Mouse (Mus musculus): ENCODE data around the gene Vwa3b. TPM values are rescaled to one million over a fixed set of nuclear protein-coding genes. Genes with fewer than 3 reads are reported as not detected.

Gene Vwa3b
- polyA plus RNA-seq, 1 experiment from 2014 or later = 0.40 TPM

GRCm38 (mm10) chr1:37077955-37078549, 51.7 kb downstream of the Vwa3b start:
- no peaks in the 10 kb centered on the region for H3K9me3 ChIP-seq
- H3K27me3 ChIP-seq = no peaks in the 10 kb centered on the region
- H3K9ac ChIP-seq = no peak overlapping the region
- WGBS = 64% methylated on average over 14 of the region's 14 CpGs
- H3K4me1 ChIP-seq = no peaks in the 10 kb centered on the region
- no peak overlapping the region for H3K27ac ChIP-seq
- ATAC-seq (ENCODE audit: borderline replicate concordance, extremely low read depth, low FRiP score, low TSS enrichment) = no peak
- no peak overlapping the region for H3K4me2 ChIP-seq
- H3K36me3 ChIP-seq = no peaks in the 10 kb centered on the region
- no peak overlapping the region for H3K4me3 ChIP-seq

DNA sequence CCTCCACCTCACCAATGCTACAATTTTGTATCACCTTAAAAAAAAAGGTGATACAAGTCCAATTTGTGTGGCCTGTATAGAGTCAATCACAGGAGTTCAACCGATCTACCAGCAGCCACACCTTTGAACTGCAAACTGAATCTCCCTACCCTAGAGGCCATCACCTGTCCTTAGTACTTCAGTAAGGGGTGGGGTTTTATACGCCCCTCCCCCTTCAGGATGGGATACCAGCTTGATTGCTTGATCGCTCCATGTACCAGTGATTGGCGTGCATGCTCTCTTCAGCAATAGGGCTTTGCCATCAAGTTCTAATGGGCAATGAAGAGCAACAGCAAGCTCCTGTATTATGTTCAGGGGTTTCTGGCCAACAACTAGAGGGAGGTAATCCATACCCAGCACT, 54.0 kb downstream of the Vwa3b start:
- H3K36me3 ChIP-seq = no peaks in the 10 kb centered on the region
- H3K9ac ChIP-seq = no peak overlapping the region
- no peaks in the 10 kb centered on the region for H3K9me3 ChIP-seq
- WGBS = 76% methylated on average over 4 of the region's 4 CpGs
- H3K4me2 ChIP-seq = no peak overlapping the region
- H3K4me1 ChIP-seq = no peaks in the 10 kb centered on the region
- no peak overlapping the region for H3K4me3 ChIP-seq
- no peaks in the 10 kb centered on the region for H3K27me3 ChIP-seq
- ATAC-seq (ENCODE audit: borderline replicate concordance, extremely low read depth, low FRiP score, low TSS enrichment) = no peak
- H3K27ac ChIP-seq = no peak overlapping the region

DNA sequence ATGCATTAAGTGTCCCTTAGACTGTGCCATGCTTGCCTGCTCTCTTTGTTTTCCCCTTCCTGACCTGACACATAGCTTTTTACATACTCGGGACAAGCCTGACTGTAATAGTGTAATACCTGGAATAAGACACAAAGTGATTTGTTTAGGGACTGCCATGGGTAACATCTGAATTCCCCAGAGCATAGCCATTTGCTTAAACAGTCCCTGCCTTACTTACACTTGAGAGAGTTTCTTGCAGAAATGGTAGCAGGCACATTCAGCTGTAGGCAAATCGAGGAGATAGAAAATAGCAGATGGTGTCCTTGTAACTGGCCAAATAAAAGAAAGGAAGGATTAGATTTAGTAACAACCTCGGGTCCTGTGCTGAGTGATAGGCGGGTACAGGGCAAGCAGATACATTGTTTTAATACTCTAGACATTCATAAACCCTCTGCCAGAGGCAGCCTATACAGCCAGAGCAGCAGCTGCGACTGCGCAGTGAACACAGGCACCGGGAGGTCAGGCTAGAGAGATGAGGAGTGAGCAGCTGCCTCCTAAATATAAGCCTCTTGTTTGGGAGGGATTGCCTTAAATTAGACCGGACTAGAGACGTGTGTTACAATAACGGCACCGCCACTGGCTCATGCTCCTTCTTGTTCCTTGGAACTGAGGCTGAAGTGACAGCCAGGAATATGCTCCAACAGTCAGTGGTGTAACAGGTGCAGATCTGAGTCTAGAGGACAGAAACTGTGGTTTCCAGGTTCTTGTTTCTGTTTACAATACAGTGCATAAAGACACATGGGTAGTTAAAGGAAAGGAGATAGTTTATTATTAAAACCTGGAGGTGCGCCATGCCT, 55.2 kb downstream of the Vwa3b start:
- no peaks in the 10 kb centered on the region for H3K9me3 ChIP-seq
- H3K4me3 ChIP-seq = no peak overlapping the region
- H3K27me3 ChIP-seq = no peaks in the 10 kb centered on the region
- no peak overlapping the region for H3K27ac ChIP-seq
- no peaks in the 10 kb centered on the region for H3K36me3 ChIP-seq
- H3K9ac ChIP-seq = no peak overlapping the region
- ATAC-seq (ENCODE audit: borderline replicate concordance, extremely low read depth, low FRiP score, low TSS enrichment) = no peak
- H3K4me1 ChIP-seq = no peaks in the 10 kb centered on the region
- H3K4me2 ChIP-seq = no peak overlapping the region
- 75% methylated on average over 12 of the region's 12 CpGs for WGBS

DNA sequence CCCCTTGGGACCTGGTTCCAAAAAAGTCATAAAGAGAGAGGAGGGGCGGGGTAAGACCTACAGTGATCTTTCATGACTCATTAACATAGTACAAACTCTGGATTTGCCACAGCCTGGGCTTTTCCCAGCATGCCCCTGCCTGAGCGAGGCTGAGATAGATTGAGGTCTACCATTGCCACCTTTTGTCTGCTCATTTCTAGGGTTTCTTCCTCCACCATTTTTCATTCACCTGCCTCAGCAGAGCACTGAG, 55.7 kb downstream of the Vwa3b start:
- H3K27me3 ChIP-seq = no peaks in the 10 kb centered on the region
- H3K4me2 ChIP-seq = no peak overlapping the region
- H3K36me3 ChIP-seq = no peaks in the 10 kb centered on the region
- ATAC-seq (ENCODE audit: borderline replicate concordance, extremely low read depth, low FRiP score, low TSS enrichment) = no peak
- H3K27ac ChIP-seq = no peak overlapping the region
- no peaks in the 10 kb centered on the region for H3K4me1 ChIP-seq
- no peak overlapping the region for H3K4me3 ChIP-seq
- 73% methylated on average over 2 of the region's 2 CpGs for WGBS
- no peak overlapping the region for H3K9ac ChIP-seq
- H3K9me3 ChIP-seq = no peaks in the 10 kb centered on the region

DNA sequence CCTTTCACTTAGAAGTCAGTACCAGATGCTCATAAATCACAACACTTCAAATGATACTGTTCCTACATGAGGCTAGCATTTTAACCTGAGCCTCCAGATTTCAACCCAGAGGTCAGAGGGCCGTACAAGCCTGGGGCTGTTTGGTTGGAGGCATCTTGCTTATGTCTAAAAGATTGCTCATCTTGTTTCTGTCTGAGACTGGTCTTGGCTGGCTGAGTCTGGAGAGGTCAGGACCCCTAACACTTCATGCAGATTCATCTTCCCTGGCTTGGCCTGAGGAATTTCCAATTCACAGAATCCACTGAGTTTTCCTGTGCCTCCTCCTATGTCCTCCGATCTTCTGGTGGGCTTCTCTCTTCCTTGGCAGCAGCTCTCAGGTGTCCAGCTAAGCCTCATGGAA, 57.7 kb downstream of the Vwa3b start:
- Histone ChIP-seq H3K36me3 (no peaks in the 10 kb centered on the region), H3K27me3 (no peaks in the 10 kb centered on the region), H3K9me3 (no peaks in the 10 kb centered on the region), H3K9ac (no peak overlapping the region), H3K4me2 (no peak overlapping the region), H3K27ac (no peak overlapping the region), H3K4me3 (no peak overlapping the region), H3K4me1 (no peaks in the 10 kb centered on the region)
- WGBS = 32% methylated on average over 2 of the region's 2 CpGs
- no peak for ATAC-seq (ENCODE audit: borderline replicate concordance, extremely low read depth, low FRiP score, low TSS enrichment)

GRCm38 (mm10) chr1:37085171-37085570, 58.8 kb downstream of the Vwa3b start:
- Histone ChIP-seq H3K27ac (no peak overlapping the region), H3K4me3 (no peak overlapping the region), H3K36me3 (no peaks in the 10 kb centered on the region), H3K9me3 (no peaks in the 10 kb centered on the region), H3K9ac (no peak overlapping the region), H3K4me1 (no peaks in the 10 kb centered on the region), H3K4me2 (no peak overlapping the region), H3K27me3 (no peaks in the 10 kb centered on the region)
- WGBS = 54% methylated on average over 7 of the region's 7 CpGs
- no peak for ATAC-seq (ENCODE audit: borderline replicate concordance, extremely low read depth, low FRiP score, low TSS enrichment)

DNA sequence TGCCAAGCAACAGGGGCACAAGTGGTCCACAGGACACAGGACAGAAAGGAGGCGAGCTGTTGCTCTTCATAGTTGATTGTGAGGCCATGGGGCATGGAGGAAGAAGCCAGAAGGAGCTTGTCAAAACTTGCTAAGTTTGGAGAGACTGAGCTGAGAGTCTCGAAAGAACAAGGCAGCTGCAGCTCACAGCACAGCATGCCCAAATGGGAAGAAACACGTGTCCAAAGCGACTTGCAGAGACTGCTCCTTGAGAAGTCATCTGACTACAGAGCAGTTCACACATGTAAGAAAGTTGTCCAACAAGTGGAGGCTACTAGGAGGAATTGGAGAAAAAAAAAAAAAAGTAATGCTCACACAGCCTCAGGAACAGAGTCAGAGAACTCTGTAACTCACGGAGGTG, 62.8 kb downstream of the Vwa3b start:
- Histone ChIP-seq H3K9ac (no peak overlapping the region), H3K4me1 (no peaks in the 10 kb centered on the region), H3K4me3 (no peak overlapping the region), H3K9me3 (no peaks in the 10 kb centered on the region), H3K27ac (no peak overlapping the region), H3K27me3 (no peaks in the 10 kb centered on the region), H3K4me2 (no peak overlapping the region), H3K36me3 (no peaks in the 10 kb centered on the region)
- ATAC-seq (ENCODE audit: borderline replicate concordance, extremely low read depth, low FRiP score, low TSS enrichment) = no peak
- WGBS = 70% methylated on average over 5 of the region's 5 CpGs

DNA sequence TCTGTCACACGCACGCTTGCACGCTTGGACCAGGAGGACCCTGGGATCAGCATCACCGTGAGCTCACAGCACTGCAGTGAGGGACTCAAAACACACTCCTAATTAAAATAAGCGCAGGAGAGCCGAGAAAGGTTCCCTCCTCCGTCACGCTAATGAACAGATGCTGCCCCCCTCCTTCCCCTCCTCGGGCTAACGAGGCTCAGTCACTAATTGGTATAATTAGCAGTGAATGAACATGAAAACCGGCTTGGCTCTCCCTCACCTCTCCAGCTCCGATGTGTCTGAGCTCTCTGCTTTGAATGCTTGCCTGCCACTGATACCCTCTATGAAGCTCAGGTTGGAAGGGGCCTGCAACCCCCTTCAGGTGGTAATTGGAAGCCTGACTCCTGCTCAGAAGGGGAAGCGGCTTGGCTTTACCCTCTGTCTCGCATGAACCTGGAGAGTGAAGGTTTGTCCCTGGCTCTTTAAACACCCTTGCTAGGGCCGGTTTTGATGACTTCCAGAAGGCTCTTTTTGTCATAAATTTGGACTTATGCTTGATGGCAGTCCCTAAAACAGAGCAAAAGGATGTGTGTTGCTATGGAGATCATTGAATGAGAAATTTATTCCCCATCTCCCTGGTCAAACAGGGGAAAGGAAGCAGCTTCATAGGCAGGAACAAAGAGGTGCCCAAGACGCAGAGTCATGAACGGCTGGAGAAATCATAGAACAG, 71.1 kb downstream of the Vwa3b start:
- Histone ChIP-seq H3K27me3 (no peaks in the 10 kb centered on the region), H3K27ac (no peak overlapping the region), H3K36me3 (no peaks in the 10 kb centered on the region), H3K4me3 (no peak overlapping the region), H3K9ac (no peak overlapping the region), H3K4me2 (no peak overlapping the region), H3K4me1 (no peaks in the 10 kb centered on the region), H3K9me3 (no peaks in the 10 kb centered on the region)
- ATAC-seq (ENCODE audit: borderline replicate concordance, extremely low read depth, low FRiP score, low TSS enrichment) = no peak
- 72% methylated on average over 17 of the region's 17 CpGs for WGBS

DNA sequence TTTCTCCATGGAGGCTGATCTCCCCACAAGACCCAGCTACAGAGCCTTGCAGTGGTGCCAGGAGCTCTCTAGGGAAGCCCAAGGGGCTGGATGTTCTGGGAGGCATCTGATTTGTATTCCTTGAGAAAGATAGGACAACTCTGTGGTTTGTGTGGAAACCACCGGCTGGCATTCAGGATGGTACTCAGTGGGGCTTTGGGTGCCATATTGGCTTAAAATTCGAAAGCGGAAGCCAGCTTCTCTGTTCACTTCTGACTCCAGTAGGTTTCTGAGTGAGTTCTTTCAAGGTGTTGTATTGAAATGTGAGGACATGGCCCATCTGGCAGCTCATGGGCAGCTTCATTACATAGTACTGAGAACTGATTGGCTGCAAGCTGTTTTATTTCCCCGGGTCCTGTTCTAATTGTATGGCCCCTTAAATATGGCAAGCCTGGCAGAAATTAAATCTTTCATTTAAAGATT, 71.7 kb downstream of the Vwa3b start:
- H3K9me3 ChIP-seq = no peaks in the 10 kb centered on the region
- H3K9ac ChIP-seq = no peak overlapping the region
- H3K4me3 ChIP-seq = no peak overlapping the region
- no peak overlapping the region for H3K27ac ChIP-seq
- H3K4me2 ChIP-seq = no peak overlapping the region
- H3K4me1 ChIP-seq = no peaks in the 10 kb centered on the region
- H3K36me3 ChIP-seq = no peaks in the 10 kb centered on the region
- H3K27me3 ChIP-seq = no peaks in the 10 kb centered on the region
- no peak for ATAC-seq (ENCODE audit: borderline replicate concordance, extremely low read depth, low FRiP score, low TSS enrichment)
- 91% methylated on average over 4 of the region's 4 CpGs for WGBS

- Histone ChIP-seq H3K9me3 (no peaks in the 10 kb centered on the region), H3K4me3 (no peak overlapping the region), H3K27ac (no peak overlapping the region), H3K9ac (no peak overlapping the region), H3K27me3 (no peaks in the 10 kb centered on the region), H3K4me1 (no peaks in the 10 kb centered on the region), H3K36me3 (no peaks in the 10 kb centered on the region), H3K4me2 (no peak overlapping the region)
- ATAC-seq (ENCODE audit: borderline replicate concordance, extremely low read depth, low FRiP score, low TSS enrichment) = no peak
- WGBS = 84% methylated on average over 6 of the region's 6 CpGs
Observed at GRCm38 (mm10) chr1:37100361-37100760, 74.0 kb downstream of the Vwa3b start.

GRCm38 (mm10) chr1:37101016-37101415, 74.6 kb downstream of the Vwa3b start:
- 88% methylated on average over 8 of the region's 8 CpGs for WGBS
- H3K9ac ChIP-seq = no peak overlapping the region
- no peaks in the 10 kb centered on the region for H3K36me3 ChIP-seq
- no peak overlapping the region for H3K27ac ChIP-seq
- H3K27me3 ChIP-seq = no peaks in the 10 kb centered on the region
- ATAC-seq (ENCODE audit: borderline replicate concordance, extremely low read depth, low FRiP score, low TSS enrichment) = no peak
- H3K4me1 ChIP-seq = no peaks in the 10 kb centered on the region
- H3K4me3 ChIP-seq = no peak overlapping the region
- no peak overlapping the region for H3K4me2 ChIP-seq
- H3K9me3 ChIP-seq = no peaks in the 10 kb centered on the region

GRCm38 (mm10) chr1:37101717-37102116, 75.3 kb downstream of the Vwa3b start:
- Histone ChIP-seq H3K4me3 (no peak overlapping the region), H3K27ac (no peak overlapping the region), H3K27me3 (no peaks in the 10 kb centered on the region), H3K4me1 (no peaks in the 10 kb centered on the region), H3K9me3 (no peaks in the 10 kb centered on the region), H3K9ac (no peak overlapping the region), H3K4me2 (no peak overlapping the region), H3K36me3 (no peaks in the 10 kb centered on the region)
- 67% methylated on average over 2 of the region's 2 CpGs for WGBS
- ATAC-seq (ENCODE audit: borderline replicate concordance, extremely low read depth, low FRiP score, low TSS enrichment) = no peak

Data from lung, embryonic 15.5 days (tissue).